Mouse (Mus musculus) effector memory CD4-positive, alpha-beta T cell, adult 5 months (primary cell): ENCODE data around the gene Kcnj1. TPM values are rescaled to one million over a fixed set of nuclear protein-coding genes. Genes with fewer than 3 reads are reported as not detected.

Source experiments
- polyA plus RNA-seq: library from polyadenylated mRNA; unstranded; fragments of 100-300 nt; shearing (Covaris generic); gene quantifications from one replicate; pipeline ENCODE4 v1.2.1, GENCODE M21; 2017

The Kcnj1 gene
- not detected for polyA plus RNA-seq

DNA sequence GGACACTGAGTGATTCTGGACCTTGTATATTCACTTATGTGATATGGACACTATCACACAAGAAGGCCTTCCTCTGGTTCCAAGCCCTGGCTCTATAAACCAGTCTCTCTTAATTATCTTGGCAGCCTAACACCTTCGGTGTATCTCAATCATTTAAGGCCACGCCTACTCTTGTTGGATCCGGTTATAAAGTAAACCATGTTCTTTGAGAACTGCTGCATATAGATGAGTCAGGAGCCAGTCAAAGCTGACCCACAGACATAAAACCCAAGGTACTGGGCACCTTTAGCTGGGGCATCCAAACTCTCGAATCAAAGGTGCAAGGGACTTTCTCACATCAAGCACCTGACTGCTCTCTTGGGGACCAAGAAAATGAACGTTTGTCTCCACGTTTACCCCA, at the start of gene Kcnj1:
Gene Kcnj1, plus strand, starts transcription at position 292 of the 400 bp plus-strand sequence.

DNA sequence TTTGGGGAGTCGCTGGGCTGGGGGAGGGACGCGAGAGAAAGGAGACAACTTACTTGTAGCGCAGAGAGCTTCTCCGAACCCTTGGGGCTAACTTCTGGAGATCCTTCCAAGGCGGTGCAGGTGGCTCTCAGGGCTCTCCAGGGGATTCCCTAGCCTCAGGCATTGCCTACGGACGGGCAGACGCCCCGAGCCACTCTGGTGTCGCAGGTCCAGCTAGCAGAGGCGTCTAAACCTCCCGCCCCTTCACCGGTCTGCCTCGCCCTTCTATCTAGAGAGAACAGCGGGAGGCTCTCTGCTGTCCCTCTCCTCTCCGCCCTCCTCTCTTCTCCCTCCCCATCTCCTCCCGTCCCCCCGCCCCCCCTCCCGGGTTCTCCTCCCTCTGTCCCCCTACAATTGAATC, 28.2 kb upstream of the Kcnj1 start, which contains the start of gene Kcnj5:
Gene Kcnj5, minus strand, starts transcription at position 300 of the 400 bp plus-strand sequence.

Other genes with a start within 250 kb of the Kcnj1 start
- not detected for gene Kcnj5, start 28.1 kb upstream of the Kcnj1 start, polyA plus RNA-seq
- 116 TPM for gene Fli1, start 170.4 kb downstream of the Kcnj1 start, polyA plus RNA-seq